Mouse (Mus musculus) midbrain, embryonic 16.5 days (tissue): Measurements from ENCODE around the gene Vps37c. TPM values are rescaled to one million over a fixed set of nuclear protein-coding genes. Genes with fewer than 3 reads are reported as not detected.
A peak's percentile ranks its signal among the peaks of the same experiment; 100 is the strongest.

Experiments
- ATAC-seq: fragments of 200-750 bp; cut with Nextera tagmentation; 2 replicates; pipeline ENCODE4 v1.8.0; 2017; ENCODE audit warnings: moderate TSS enrichment
- H3K27ac ChIP-seq: fragments of 300-500 bp; sonication (generic); 2 replicates; pipeline ENCODE4 v1.5.1; 2014; ENCODE audit warnings: mild to moderate bottlenecking, low read length, mixed read lengths
- H3K27me3 ChIP-seq: fragments of 300-500 bp; sonication (generic); 2 replicates; pipeline ENCODE4 v1.6.1; 2014; ENCODE audit warnings: low read depth, low read length, mixed read lengths; ENCODE audit not compliant: control insufficient read depth, insufficient read depth
- H3K36me3 ChIP-seq: fragments of 300-500 bp; sonication (generic); 2 replicates; pipeline ENCODE4 v1.6.1; 2014; ENCODE audit warnings: mild to moderate bottlenecking, low read length, moderate library complexity, mixed read lengths; ENCODE audit not compliant: control insufficient read depth, insufficient read depth
- H3K4me1 ChIP-seq: fragments of 300-500 bp; sonication (generic); 2 replicates; pipeline ENCODE4 v1.6.1; 2014; ENCODE audit warnings: mild to moderate bottlenecking, low read length, mixed read lengths; ENCODE audit not compliant: control insufficient read depth, insufficient read depth
- H3K4me2 ChIP-seq: fragments of 300-500 bp; sonication (generic); 2 replicates; pipeline ENCODE4 v1.6.1; 2014; ENCODE audit warnings: mild to moderate bottlenecking, low read length, mixed read lengths
- H3K4me3 ChIP-seq: fragments of 300-500 bp; sonication (generic); 2 replicates; pipeline ENCODE4 v1.5.1; 2014; ENCODE audit warnings: low read depth, mild to moderate bottlenecking, low read length, moderate library complexity, mixed read lengths
- H3K9ac ChIP-seq: fragments of 300-500 bp; sonication (generic); 2 replicates; pipeline ENCODE4 v1.6.1; 2014; ENCODE audit warnings: low read depth, low read length, mixed read lengths
- H3K9me3 ChIP-seq: fragments of 300-500 bp; sonication (generic); replicated peaks from 2 replicates; pipeline ENCODE4 v1.6.1; 2014; ENCODE audit warnings: mild to moderate bottlenecking, low read length, mixed read lengths; ENCODE audit not compliant: control insufficient read depth, poor library complexity, severe bottlenecking
- WGBS: fragments of 180-500 bp; shearing (Covaris S2); extraction: QIAGEN DNeasy Blood & Tissue Kit; methylation state at CpG from one replicate; pipeline ENCODE4 v1.1.7; 2014; 5-methylcytosine and 5-hydroxymethylcytosine counted together
- polyA plus RNA-seq: library from polyadenylated mRNA; unstranded; fragments of >200 nt; fragmentation: Nextera tagmentation; extraction: Ambion mirVana; gene quantifications from 2 replicates; pipeline ENCODE4 v1.2.1, GENCODE M21; 2015

Gene Vps37c
- polyA plus RNA-seq, 1 experiment from 2014 or later, result 28.6 TPM

GRCm38 (mm10) chr19:10707881-10708280, 19.3 kb downstream of the Vps37c start:
- ATAC-seq, result no peak
- Histone ChIP-seq H3K27me3 (no peaks in the 10 kb centered on the region), H3K4me2 (no peak overlapping the region), H3K36me3 (peaks cover 16% of the 10 kb centered on the region), H3K4me3 (no peak overlapping the region), H3K9me3 (no peaks in the 10 kb centered on the region), H3K4me1 (peaks cover 10% of the 10 kb centered on the region; the same call in 1 of the 2 replicates), H3K9ac (no peak overlapping the region), H3K27ac (no peak overlapping the region)
- 97% methylated on average over 1 of the region's 1 CpGs for WGBS

DNA sequence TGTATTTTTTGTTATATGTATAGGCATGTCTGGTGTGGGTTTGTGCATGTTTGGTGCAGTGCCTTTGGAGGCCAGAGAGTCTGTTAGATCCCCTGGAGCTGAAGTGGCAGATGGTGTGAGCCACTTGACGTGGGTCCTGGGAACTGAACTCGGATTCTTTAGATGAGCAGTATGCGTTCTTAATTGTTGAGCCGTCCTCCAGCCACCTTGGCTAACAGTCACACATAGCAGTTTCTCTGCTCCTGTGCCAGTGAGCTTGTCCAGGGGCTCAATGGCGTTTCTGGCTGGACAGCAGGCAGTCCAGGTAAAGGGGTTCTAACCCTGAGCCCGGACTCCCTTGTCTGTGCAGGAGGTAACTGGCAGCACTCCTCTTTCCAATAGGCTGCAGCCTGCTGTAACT, 20.4 kb downstream of the Vps37c start:
- ATAC-seq, result no peak
- Histone ChIP-seq H3K27me3 (no peaks in the 10 kb centered on the region), H3K4me2 (no peak overlapping the region), H3K27ac (peak overlapping the region; percentile 86), H3K9ac (no peak overlapping the region), H3K4me3 (no peak overlapping the region), H3K9me3 (no peaks in the 10 kb centered on the region), H3K36me3 (peaks cover 25% of the 10 kb centered on the region), H3K4me1 (peaks cover 10% of the 10 kb centered on the region; the same call in 1 of the 2 replicates)
- 63% methylated on average over 6 of the region's 6 CpGs for WGBS

GRCm38 (mm10) chr19:10709360-10710087, 21.0 kb downstream of the Vps37c start:
- Histone ChIP-seq H3K4me2 (no peak overlapping the region), H3K9me3 (no peaks in the 10 kb centered on the region), H3K4me3 (no peak overlapping the region), H3K36me3 (peaks cover 26% of the 10 kb centered on the region), H3K4me1 (peaks cover 10% of the 10 kb centered on the region; the same call in 1 of the 2 replicates), H3K27ac (peak overlapping the region; percentile 86), H3K9ac (peak overlapping the region; percentile 12; the same call in 1 of the 2 replicates), H3K27me3 (no peaks in the 10 kb centered on the region)
- ATAC-seq, result peak; percentile 72
- 11% methylated on average over 8 of the region's 8 CpGs for WGBS

DNA sequence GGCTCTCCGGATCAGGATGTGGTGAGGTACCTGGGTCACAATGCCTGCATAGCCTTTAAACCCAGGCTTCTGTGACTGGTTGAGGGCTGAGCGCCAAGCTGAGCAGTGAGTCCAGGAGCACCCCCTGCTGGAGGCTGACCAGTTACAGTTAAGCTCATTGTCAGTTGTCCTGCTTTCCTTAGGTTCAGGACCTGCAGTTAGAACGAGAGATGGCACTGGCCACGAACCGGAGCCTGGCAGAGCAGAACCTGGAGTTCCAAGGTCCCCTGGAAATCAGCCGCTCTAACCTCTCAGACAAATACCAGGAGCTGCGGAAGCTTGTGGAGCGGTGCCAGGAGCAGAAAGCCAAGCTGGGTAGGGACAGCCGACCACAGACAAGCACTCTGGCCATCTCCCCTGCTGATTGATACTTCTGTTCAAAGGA, 21.6 kb downstream of the Vps37c start:
- no peaks in the 10 kb centered on the region for H3K9me3 ChIP-seq
- peak overlapping the region; percentile 86 for H3K27ac ChIP-seq
- no peak overlapping the region for H3K9ac ChIP-seq
- peaks cover 26% of the 10 kb centered on the region for H3K36me3 ChIP-seq
- H3K4me1 ChIP-seq, result peaks cover 10% of the 10 kb centered on the region; the same call in 1 of the 2 replicates
- no peak overlapping the region for H3K4me3 ChIP-seq
- 57% methylated on average over 9 of the region's 9 CpGs for WGBS
- no peak overlapping the region for H3K4me2 ChIP-seq
- peak; percentile 43 for ATAC-seq
- H3K27me3 ChIP-seq, result no peaks in the 10 kb centered on the region

DNA sequence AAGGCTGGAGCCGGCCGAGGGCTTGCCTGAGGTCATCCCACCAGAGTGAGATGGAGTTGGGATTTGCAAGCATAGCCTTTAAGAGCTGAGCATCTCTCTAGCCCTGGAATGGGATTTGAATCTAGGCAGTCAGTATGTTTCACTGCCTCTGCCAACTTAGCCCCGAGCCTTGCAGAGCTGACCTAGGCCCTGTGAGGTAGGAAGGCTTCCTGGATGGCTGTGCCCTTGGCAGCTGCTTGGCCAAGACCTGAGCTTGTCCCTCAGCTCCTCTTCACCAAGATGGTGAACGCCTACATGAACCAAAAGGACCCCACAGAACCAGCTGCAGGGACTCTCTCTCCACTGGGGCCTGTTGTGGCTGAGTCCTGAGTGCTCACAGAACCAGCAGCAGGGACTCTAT, 22.2 kb downstream of the Vps37c start:
- no peak overlapping the region for H3K4me3 ChIP-seq
- no peaks in the 10 kb centered on the region for H3K9me3 ChIP-seq
- H3K9ac ChIP-seq, result no peak overlapping the region
- H3K27ac ChIP-seq, result 0 out of 2 replicates have a peak overlapping the region, but pooled peaks have one; percentile 12
- H3K36me3 ChIP-seq, result peaks cover 26% of the 10 kb centered on the region
- 90% methylated on average over 4 of the region's 4 CpGs for WGBS
- no peaks in the 10 kb centered on the region for H3K27me3 ChIP-seq
- no peak for ATAC-seq
- no peak overlapping the region for H3K4me2 ChIP-seq
- peaks cover 7% of the 10 kb centered on the region; the same call in 1 of the 2 replicates for H3K4me1 ChIP-seq

DNA sequence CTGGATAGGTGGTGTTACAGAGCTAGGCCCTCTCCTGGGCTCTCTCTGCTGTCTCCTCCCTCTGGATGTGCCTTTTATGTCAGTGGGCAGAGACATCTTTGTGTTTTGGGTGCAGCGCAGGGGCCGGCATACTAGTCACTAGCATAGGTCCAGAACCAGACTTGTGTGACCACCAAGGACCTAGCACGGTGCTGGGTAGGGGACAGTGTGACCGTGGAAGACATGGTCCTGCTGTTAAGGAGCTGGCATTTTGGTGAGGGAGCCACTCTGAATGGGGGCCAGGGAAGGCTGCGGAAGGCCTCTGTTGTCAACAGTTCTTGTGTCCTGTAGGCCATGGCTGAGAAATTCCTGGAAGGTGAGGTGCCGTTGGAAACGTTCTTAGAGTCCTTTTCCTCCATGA, 23.7 kb downstream of the Vps37c start:
- Histone ChIP-seq H3K36me3 (peaks cover 26% of the 10 kb centered on the region), H3K27me3 (no peaks in the 10 kb centered on the region), H3K9ac (no peak overlapping the region), H3K4me2 (no peak overlapping the region), H3K4me3 (no peak overlapping the region), H3K27ac (no peak overlapping the region), H3K9me3 (no peaks in the 10 kb centered on the region), H3K4me1 (peaks cover 7% of the 10 kb centered on the region; the same call in 1 of the 2 replicates)
- 91% methylated on average over 7 of the region's 7 CpGs for WGBS
- no peak for ATAC-seq

- 96% methylated on average over 12 of the region's 12 CpGs for WGBS
- Histone ChIP-seq H3K4me2 (no peak overlapping the region), H3K27me3 (no peaks in the 10 kb centered on the region), H3K27ac (no peak overlapping the region), H3K4me3 (no peak overlapping the region), H3K4me1 (peaks cover 7% of the 10 kb centered on the region; the same call in 1 of the 2 replicates), H3K9me3 (no peaks in the 10 kb centered on the region), H3K9ac (no peak overlapping the region), H3K36me3 (peaks cover 26% of the 10 kb centered on the region)
- no peak for ATAC-seq
These were observed 24.1 kb downstream of the Vps37c start for GRCm38 (mm10) chr19:10712646-10713045.

DNA sequence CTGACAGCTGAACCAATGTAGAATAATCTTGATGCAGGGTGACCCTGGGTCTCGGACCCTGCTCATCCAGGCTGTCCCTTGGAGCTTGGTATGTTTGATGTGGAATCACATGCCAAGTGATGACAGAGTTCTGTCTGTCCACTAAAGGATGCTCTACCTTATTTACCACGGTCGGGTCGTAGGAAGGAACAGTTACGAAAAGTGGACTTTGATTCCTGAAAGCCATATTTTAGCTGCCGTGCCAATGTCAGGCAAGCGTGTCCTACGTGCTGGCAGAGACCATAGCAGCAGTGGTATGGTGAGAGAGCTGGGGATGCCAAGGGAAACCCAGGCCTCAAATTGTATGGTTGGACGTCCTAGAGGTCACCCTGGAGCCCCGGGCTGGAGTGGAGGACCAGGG, 25.0 kb downstream of the Vps37c start:
- 97% methylated on average over 10 of the region's 10 CpGs for WGBS
- H3K9me3 ChIP-seq, result no peaks in the 10 kb centered on the region
- H3K4me2 ChIP-seq, result no peak overlapping the region
- peaks cover 7% of the 10 kb centered on the region; the same call in 1 of the 2 replicates for H3K4me1 ChIP-seq
- no peak overlapping the region for H3K27ac ChIP-seq
- no peak overlapping the region for H3K9ac ChIP-seq
- ATAC-seq, result no peak
- peaks cover 23% of the 10 kb centered on the region for H3K36me3 ChIP-seq
- no peaks in the 10 kb centered on the region for H3K27me3 ChIP-seq
- H3K4me3 ChIP-seq, result no peak overlapping the region

GRCm38 (mm10) chr19:10714168-10714567, 25.6 kb downstream of the Vps37c start:
- Histone ChIP-seq H3K4me1 (peaks cover 6% of the 10 kb centered on the region; the same call in 1 of the 2 replicates), H3K4me3 (no peak overlapping the region), H3K9me3 (no peaks in the 10 kb centered on the region), H3K9ac (peak overlapping the region; percentile 38), H3K4me2 (no peak overlapping the region), H3K27ac (no peak overlapping the region), H3K27me3 (no peaks in the 10 kb centered on the region), H3K36me3 (peaks cover 22% of the 10 kb centered on the region)
- 79% methylated on average over 6 of the region's 6 CpGs for WGBS
- no peak for ATAC-seq
